Mouse (Mus musculus) retina, postnatal 1 day (tissue): ENCODE results near the gene Olfr643.

ENCODE experiments used
- DNase-seq: peaks from one replicate; pipeline ENCODE4 v3.0.0-alpha.2; 2012

Gene Olfr643

GRCm38 (mm10) chr7:104137305-104137704 is at the start of gene Olfr643:
Gene Olfr643 (minus strand): TSS chr7:104137405.
- no peak for DNase-seq

DNA sequence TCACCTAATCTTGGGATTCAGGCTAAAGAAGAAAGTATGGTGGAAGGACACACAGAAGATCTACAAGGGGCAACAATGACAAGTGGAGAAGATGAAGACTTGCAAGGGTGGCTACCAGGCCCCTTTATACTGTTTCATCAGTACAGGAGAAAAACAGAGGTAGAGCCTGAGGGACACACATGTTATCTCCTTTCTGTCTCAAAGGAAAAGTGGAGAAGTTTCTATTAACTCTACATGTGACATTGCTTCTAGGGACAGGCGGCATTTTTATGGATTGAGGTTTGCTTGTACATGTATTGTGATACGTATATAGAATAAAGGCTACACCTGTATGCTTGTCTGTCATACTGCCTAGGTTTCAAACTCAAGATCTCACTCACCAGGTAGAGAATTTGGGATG is 46.1 kb upstream of the Olfr643 start, which contains the start of gene Olfr648:
Olfr648 (minus strand) TSS at position 101 of the 400 bp plus-strand sequence.
- no peak for DNase-seq

DNA sequence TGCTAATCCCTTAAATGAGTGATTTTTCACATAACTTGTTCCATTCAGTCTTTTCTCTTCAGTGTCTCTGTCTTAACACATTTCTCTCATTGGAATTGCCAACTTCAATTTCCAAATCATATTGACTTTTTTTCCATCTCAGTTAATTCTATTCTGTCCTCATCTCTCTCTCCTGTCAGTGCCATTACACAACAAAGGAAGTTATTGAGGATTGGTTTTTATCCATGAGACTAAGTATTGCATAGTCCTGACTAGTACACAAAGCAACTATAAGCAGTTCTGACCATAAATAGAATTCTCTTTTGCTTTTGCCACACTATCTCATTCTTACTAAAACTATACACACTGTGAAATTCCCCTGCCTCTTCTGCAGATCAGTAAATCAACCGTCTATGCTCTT is 41.9 kb upstream of the Olfr643 start:
- no peak for DNase-seq

DNA sequence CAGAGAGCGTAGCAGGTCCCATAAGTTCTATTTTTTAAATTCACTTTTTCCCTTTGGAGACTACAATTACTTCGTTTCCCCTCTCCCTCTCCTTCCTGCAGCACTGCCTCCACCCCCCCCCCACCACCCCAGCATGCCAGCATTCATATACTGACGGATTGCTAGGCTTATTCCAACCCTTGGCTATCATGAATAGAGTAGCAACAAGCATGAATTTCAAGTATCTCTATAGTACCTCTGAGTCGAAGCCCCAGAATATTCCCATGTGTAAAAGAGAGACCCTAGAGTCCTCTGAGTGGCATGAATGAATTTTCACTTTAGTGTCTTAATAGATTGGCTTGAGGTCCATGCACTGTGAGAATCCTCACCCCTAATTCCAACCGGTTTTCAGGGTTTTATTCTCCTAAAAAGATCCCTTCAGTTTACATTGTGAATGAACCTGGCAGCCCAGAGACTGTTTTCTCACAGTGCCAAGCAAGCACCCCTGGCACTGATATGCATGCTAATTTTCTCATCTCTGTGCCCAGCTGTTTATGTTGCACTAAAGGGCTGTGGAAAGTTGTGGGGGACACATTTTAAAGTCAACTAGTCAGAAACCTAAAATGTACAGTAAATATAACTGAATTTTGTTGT is 41.3 kb upstream of the Olfr643 start:
- no peak for DNase-seq

DNA sequence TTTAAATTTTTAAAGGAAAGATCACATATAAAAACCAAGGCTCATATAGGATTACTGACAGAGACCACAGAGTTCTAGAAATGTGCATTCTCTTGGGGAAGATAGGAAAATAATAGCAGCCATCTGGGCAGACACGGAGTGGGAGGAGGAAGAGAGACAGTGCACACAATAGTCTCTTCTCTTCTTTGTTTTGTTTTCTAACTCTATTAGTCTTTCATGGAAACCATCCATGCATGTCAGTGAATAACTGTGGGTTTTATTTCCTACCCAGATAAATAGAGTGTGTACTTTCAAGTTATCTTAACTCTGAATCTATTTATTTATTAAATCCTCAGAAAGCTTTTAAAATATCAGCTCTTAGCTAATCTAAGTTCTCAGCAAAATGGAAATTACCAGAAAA is 37.9 kb upstream of the Olfr643 start:
- peak; percentile 37 for DNase-seq

DNA sequence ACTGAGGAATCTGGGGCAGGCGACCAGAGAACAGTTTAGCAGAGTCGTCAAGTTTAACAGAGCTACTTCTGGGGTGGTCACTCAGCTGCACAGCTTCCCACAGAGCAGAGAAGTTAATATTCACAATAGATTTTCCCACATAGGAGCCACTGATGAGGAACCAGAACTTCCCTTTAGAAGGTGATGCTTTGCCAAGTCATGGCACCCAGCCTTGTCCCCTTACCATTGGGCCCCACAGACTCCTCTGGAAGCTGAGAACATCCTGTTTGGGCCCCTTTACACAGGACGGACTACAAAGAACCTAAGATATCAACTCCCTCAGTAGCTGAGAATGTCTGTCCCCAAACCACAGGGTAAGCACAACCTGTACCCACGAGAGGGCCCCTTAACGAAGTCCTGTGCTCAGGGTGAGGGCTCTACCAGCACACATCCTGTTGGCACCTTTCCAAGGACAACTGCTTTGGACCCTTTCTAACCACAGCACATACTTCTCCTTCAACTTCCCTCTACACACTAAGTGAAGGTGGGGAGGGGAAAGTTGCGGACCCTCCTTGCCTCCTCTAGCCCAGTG is 32.5 kb upstream of the Olfr643 start:
- no peak for DNase-seq

DNA sequence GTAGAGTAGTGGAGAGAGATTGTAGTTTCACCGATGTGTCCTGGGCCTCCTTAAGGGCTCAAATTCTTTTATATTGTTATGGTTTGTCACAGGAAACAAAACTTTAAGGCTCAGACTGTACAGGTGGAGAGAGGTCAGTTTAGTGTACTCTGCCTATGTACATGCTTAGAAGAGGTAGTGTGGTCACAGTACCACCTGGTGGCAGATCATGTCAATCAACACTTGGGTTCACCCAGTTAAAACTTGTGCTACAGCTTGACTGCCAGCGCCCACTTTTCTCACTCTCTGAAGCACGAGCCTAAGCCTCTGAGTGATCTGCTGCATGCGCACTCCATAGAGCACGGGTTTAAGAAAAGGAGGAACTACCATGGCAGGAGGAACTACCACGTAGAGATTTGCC is 29.9 kb upstream of the Olfr643 start:
- DNase-seq = no peak

DNA sequence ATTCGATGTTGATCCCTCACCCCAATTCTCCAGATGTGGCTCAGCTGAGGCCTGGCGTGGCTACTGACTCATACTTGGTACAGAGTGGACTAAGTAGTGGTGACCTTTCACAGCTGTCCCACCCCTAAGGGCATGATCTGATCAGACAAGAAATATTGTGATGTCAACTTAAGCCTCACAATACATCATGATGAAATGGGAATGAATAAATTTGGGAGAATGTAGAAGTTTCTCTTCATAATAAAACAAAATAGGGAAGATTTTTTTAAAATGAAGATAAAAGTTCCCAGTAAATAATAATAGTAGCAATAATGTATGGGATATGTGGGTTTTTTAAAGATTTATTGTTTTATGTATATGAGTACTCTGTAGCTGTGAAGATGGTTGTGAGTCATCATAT is 13.3 kb upstream of the Olfr643 start, which contains the start of gene Ubqlnl:
Ubqlnl (minus strand) TSS at position 101 of the 400 bp plus-strand sequence.
- no peak for DNase-seq

GRCm38 (mm10) chr7:104143179-104143578 is 6.0 kb upstream of the Olfr643 start, which contains the start of gene Ubqln3:
Gene Ubqln3 (minus strand): TSS chr7:104143279.
- DNase-seq = no peak

DNA sequence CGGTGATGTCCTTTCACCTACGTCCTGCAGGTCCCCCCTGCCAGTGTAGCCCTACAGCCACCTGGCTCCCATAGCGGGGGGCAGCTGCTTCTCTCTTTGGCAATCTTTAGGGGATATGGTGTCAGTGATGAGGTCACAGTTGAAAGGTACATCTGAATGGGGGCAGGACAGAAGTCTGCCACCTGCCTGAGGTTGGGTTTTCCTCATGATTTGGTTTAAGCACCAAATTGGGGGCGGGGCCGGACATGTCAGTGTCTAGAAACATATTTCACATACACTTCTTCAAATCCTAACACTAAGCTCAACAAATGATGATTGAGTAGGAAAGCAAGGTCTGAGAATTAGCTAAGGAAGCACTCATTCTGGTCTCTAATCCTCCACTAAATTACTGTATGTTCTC is 7.5 kb downstream of the Olfr643 start, which contains the start of gene Ubqln5:
Ubqln5 (minus strand) TSS at position 101 of the 400 bp plus-strand sequence.
- DNase-seq = no peak

GRCm38 (mm10) chr7:104104757-104104972 is 32.5 kb downstream of the Olfr643 start, which contains the start of gene Olfr646:
Gene Olfr646 (plus strand): TSS chr7:104104873.
- DNase-seq = no peak

- no peak for DNase-seq
Observed at GRCm38 (mm10) chr7:104103913-104104756, 33.1 kb downstream of the Olfr643 start.

GRCm38 (mm10) chr7:104085365-104085764 is 51.8 kb downstream of the Olfr643 start, which contains the start of gene Olfr645:
Gene Olfr645 (minus strand): TSS chr7:104085465.
- DNase-seq = no peak

DNA sequence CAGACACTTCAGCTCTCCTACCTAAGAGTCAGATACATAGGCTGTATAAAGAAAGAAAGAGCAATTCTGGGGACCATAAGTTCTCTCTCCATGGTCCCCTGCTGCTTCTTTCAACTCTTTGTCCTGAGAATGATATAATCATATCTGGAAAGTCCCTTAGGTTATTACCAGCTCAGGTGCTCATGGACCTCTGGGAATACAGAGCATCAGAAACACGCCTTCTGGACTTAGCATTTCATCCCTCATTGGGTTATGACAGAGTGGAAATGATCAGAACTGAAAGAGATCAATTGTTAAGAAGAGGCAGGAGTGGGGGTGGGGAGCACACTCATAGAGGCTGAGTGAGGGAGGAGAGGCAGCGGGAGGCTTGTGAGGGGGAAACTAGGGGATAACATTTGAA is 65.4 kb downstream of the Olfr643 start, which contains the start of gene Olfr644:
Olfr644 (minus strand) TSS at position 101 of the 400 bp plus-strand sequence.
- no peak for DNase-seq

DNA sequence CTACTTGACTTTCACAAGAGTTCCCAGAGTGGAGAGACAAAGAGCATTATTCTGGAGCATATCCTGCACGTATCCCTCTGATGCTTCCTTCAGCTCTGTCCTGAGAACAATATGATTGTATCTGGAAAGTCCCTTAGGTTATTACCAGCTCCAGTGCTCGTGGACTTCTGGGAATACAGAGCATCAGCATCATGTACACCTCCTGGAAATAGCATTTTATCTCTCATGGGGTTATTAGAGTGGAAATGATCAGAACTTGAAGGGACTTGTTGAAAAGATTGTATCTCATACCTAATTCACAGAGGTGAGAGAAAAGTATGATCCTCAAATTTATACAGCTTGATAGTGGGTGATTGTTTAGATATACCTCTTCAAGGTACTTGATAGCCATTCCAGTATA is 75.9 kb downstream of the Olfr643 start, which contains the start of gene 4930516K23Rik:
4930516K23Rik (minus strand) TSS at position 101 of the 400 bp plus-strand sequence.
- no peak for DNase-seq

DNA sequence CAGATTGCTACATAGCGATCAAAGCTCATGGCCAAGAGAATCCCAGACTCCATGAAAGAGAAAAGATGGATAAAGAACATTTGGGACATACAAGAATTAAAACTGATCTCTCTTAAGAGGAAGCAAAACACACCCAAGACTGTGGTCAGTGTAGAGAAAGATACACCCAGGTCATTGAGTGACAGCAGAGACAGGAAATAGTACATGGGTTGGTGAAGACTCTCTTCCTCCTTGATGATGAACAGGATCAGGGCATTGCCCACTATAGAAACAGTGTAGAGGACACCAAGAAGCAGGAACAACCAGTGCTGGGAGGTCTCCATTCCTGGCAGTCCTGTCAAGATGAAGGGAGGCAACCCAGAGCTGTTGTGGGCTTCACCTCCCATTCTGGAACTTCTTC is 78.0 kb downstream of the Olfr643 start:
- DNase-seq = no peak

DNA sequence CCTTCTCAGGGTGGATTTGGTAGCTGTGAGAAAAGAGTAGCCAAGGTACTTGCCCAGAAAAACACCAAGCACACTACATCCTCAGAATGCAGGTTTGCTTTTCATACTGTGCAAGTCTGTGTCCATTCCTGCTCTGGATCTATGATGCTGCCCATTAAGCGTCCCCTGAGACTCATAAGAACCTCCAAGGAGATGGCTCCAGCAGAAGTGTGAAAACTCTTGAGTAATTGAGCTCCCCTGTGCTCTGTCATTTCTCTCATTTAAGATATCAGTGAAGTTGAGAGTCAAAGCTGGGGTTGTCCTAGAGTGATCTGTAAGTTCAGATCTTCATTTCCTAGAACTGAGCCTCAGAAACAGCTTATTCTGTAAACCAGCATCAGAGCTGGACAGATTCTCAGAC is 84.6 kb downstream of the Olfr643 start, which contains the start of gene Olfr642:
Olfr642 (minus strand) TSS at position 101 of the 400 bp plus-strand sequence.
- DNase-seq = no peak

GRCm38 (mm10) chr7:104050745-104051144 is 86.5 kb downstream of the Olfr643 start:
- DNase-seq = no peak

DNA sequence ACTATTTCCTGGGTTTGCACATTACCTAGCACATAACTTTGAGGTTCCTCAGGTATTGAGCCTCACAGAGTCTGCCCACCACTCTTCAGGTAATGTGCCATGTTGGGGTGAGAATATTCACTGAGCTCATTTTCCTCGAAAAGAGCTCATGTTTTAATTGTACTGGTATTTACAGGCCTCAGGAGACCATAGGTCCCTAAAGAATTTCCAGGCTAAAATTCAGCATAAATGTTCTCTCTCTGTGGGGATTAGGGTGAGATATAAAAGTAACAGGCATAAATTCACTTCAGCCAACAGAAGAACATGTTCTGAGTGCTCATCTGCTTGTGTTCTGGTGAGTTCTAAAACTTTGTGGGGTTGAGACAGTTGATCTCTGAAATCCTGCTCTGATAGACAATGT is 102.1 kb downstream of the Olfr643 start, which contains the start of gene Olfr641:
Olfr641 (plus strand) TSS at position 301 of the 400 bp plus-strand sequence.
- DNase-seq = no peak

- no peak for DNase-seq
Observed at GRCm38 (mm10) chr7:104026978-104027377, 110.2 kb downstream of the Olfr643 start.

GRCm38 (mm10) chr7:104025473-104025872 is 111.7 kb downstream of the Olfr643 start, which contains the start of gene Olfr640:
Gene Olfr640 (minus strand): TSS chr7:104025573.
- DNase-seq = no peak

- no peak for DNase-seq
Observed at GRCm38 (mm10) chr7:104021651-104022050, 115.6 kb downstream of the Olfr643 start.

GRCm38 (mm10) chr7:104018953-104019352 is 118.3 kb downstream of the Olfr643 start:
- DNase-seq = no peak
